Mouse (Mus musculus) left cerebral cortex, postnatal 10 days (tissue): ENCODE data around the gene Mcoln1. TPM values are rescaled to one million over a fixed set of nuclear protein-coding genes. Genes with fewer than 3 reads are reported as not detected.

Source experiments
- DNase-seq, 2 experiments: peaks; one replicate each; pipeline ENCODE4 v3.0.0; 2021 to 2022; ENCODE audit warnings: low spot score in 2 of 2, mixed read lengths in 1 of 2; ENCODE audit errors: extremely low spot score in 1 of 2
- intact Hi-C: fragments of 180-260 bp; cut with DNase I; formaldehyde crosslinking; loops from one replicate; pipeline ENCODE4 v1.15.1; 2025
- total RNA-seq, 2 experiments: library from RNA; stranded (reverse); gene quantifications; 2 replicates each; pipeline ENCODE4 v1.2.3; 2021

Mcoln1 gene
- total RNA-seq, 2 experiments from 2014 or later, result 77.7 to 81.4 TPM

DNA sequence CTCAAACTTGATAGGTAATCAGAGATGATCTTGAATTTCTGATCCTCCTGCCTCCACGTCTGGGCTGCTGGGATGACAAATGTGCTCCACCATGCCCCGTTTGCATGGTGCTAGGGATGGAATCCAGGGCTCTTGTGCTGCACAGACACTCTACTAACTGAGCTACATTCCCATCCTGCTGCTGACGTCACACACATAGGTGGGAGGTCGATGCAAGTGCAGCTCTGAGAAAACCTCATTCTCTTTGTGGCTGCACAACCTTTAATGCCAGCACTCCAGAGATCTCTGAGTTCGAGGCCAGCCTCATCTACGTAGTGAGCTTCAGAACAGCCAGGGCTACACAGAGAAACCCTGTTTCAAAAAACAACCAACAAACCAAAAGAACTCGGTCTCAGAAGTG lies 38.9 kb downstream of the Mcoln1 start:
- DNase-seq, result no peak
- intact Hi-C loops, result no loop called here

DNA sequence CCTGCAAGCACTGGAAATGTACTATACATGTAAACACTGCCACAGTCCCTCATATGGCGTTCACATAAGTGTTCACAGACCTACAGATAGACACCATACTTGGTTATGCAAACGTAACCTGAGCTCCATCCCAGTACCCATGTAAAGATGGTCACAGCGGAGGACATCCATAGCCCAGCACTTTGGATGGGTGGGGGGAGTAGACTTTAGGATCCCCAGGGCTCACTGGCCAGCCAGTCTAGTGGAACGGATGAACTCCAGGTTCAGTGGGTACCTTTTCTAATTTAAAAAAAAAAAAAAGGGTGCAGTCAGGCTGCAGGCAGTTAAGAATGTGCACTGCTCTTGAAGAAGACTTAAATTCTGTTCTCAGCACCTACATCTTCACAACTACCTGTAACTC lies 39.8 kb downstream of the Mcoln1 start:
- no peak for DNase-seq
- intact Hi-C loops, result no loop called here

DNA sequence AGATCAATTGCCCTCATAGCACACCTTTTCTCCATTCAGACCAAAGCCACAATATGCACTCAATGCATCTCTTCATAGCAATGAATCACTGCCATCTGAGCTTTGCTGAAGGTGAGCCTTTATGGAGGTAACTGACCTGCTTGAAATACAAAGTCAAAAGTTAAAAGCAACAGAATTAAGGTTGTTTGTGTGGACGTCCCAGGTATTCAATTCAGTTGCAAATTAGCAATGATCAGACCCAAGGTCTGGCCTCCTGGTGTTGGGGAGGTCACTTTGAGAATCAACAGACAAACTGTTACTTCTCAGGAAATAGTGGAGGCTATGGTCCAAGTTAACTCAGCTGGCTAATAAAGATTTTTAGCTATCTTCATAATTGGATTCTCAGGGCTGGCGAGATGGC lies 46.3 kb downstream of the Mcoln1 start:
- no peak for DNase-seq
- intact Hi-C loops, result no loop called here

DNA sequence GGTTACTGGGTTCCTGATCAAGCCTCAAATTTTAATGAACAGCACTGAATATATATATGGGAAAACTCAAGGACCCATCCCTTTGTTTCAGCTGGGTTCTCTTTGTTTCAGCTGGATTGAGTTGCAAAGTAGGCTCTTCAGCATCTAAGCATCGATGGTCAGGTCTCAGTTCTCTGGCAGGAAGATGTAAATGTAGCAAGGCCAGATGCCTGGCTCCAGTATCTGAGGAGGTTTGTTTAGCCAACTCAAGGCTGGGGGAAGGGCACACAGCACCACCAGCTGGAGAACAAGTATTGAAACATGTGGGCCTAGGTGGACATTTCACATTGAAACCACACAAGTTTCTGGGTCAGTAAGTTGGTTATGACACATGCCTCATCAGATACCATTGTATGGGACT lies 52.0 kb downstream of the Mcoln1 start:
- intact Hi-C loops, result no loop called here
- DNase-seq, result no peak

DNA sequence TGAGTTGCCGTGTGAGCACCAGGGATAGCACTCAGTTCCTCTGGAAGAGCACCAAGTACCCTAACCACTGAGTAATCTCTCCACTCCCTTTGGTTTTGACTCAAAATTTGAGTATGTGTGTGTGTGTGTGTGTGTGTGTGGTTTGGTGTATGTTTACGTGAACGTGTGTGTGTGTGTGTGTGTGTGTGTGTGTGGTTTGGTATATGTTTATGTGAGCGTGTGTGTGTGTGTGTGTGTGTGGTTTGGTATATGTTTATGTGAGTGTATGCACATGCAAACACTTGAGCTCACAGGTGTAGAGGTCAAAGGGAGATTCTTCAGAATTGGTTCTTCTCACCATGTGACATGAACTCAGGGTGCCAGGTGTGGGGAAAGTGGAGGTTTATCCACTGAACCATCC lies 55.9 kb downstream of the Mcoln1 start:
- DNase-seq, result no peak
- intact Hi-C loops, result loop anchor here (5.0 kb wide), 1 partner anchor 116 kb away; the partner anchor contains the start of gene Fcor

Other genes starting within 250 kb of the Mcoln1 start
- 10 to 100 TPM; 44.5 to 47.6 TPM for gene Insr, start 220.8 kb upstream of the Mcoln1 start, total RNA-seq
- not detected for gene A430078G23Rik, start 147.0 kb upstream of the Mcoln1 start, total RNA-seq
- 10 to 100 TPM; 33.3 to 35.6 TPM for gene Arhgef18, start 107.5 kb upstream of the Mcoln1 start, total RNA-seq
- gene Pex11g, start 32.8 kb upstream of the Mcoln1 start, total RNA-seq, result 1 to 10 TPM in 1 of 2 experiments, under 1 TPM in 1; 0.73 to 1.1 TPM
- gene Tex45, start 29.6 kb upstream of the Mcoln1 start, total RNA-seq, result under 1 TPM in 1 of 2 experiments, not detected in 1; 0.30 TPM
- gene Zfp358, start 7.3 kb upstream of the Mcoln1 start, total RNA-seq, result 10 to 100 TPM; 29.4 to 31.2 TPM
- gene Pnpla6, start 14.9 kb downstream of the Mcoln1 start, total RNA-seq, result 10 to 100 TPM; 73.7 to 79.2 TPM
- gene C330021F23Rik, start 67.5 kb downstream of the Mcoln1 start, total RNA-seq, result not detected
- 10 to 100 TPM; 67.3 to 71.8 TPM for gene Camsap3, start 86.8 kb downstream of the Mcoln1 start, total RNA-seq
- 10 to 100 TPM; 32.4 to 36.3 TPM for gene Xab2, start 120.9 kb downstream of the Mcoln1 start, total RNA-seq
- 10 to 100 TPM; 78.6 to 80.1 TPM for gene Pet100, start 121.1 kb downstream of the Mcoln1 start, total RNA-seq
- gene Pcp2, start 125.1 kb downstream of the Mcoln1 start, total RNA-seq, result not detected
- 10 to 100 TPM; 57.0 to 59.3 TPM for gene Stxbp2, start 130.5 kb downstream of the Mcoln1 start, total RNA-seq
- gene Retn, start 155.3 kb downstream of the Mcoln1 start, total RNA-seq, result 1 to 10 TPM in 1 of 2 experiments, under 1 TPM in 1; 0.81 to 1.0 TPM
- under 1 TPM; 0.55 to 0.66 TPM for gene Mcemp1, start 165.3 kb downstream of the Mcoln1 start, total RNA-seq
- gene Fcor, start 171.9 kb downstream of the Mcoln1 start, total RNA-seq, result 10 to 100 TPM; 18.6 to 25.9 TPM
- 10 to 100 TPM; 31.2 to 32.3 TPM for gene Trappc5, start 175.8 kb downstream of the Mcoln1 start, total RNA-seq
- gene Fcer2a, start 193.7 kb downstream of the Mcoln1 start, total RNA-seq, result not detected
- gene Clec4g, start 220.2 kb downstream of the Mcoln1 start, total RNA-seq, result not detected
- not detected for gene Cd209a, start 248.5 kb downstream of the Mcoln1 start, total RNA-seq